Comparison of ENCODE assay signal across 35 mouse cellular contexts in genomic region chr6:99556950-99557349, GRCm38 (mm10).
"Had no signal": no experiment of that assay in that cellular context is flagged by ENCODE, and none has a peak within 500 bp of the region (broad histone marks: within the 10 kb centered on the region; RNA-seq: fewer than 3 reads in every experiment).

No protein-coding gene starts in this region.

- H3K27ac ChIP-seq: heart, embryonic 10.5 days; heart, embryonic 13.5 days; heart, embryonic 15.5 days; hindbrain, embryonic 10.5 days; hindbrain, embryonic 12.5 days; hindbrain, embryonic 13.5 days; hindbrain, embryonic 14.5 days; hindbrain, embryonic 15.5 days; hindbrain, postnatal 0 days; intestine, embryonic 15.5 days; kidney, embryonic 15.5 days; kidney, postnatal 0 days; layer of hippocampus, adult 2 months had no signal

- H3K9me3 ChIP-seq: heart, embryonic 10.5 days; heart, embryonic 13.5 days; heart, embryonic 15.5 days; hindbrain, embryonic 10.5 days; hindbrain, embryonic 12.5 days; hindbrain, embryonic 13.5 days; hindbrain, embryonic 15.5 days; intestine, embryonic 15.5 days; kidney, embryonic 15.5 days had no signal

- H3K27me3 ChIP-seq: heart, embryonic 12.5 days; heart, embryonic 13.5 days; heart, embryonic 15.5 days; hindbrain, embryonic 12.5 days; hindbrain, embryonic 13.5 days; hindbrain, embryonic 15.5 days; intestine, embryonic 15.5 days; kidney, embryonic 15.5 days had no signal

- H3K4me3 ChIP-seq: heart, embryonic 10.5 days; heart, embryonic 12.5 days; heart, embryonic 13.5 days; heart, embryonic 15.5 days; hindbrain, embryonic 10.5 days; hindbrain, embryonic 12.5 days; hindbrain, embryonic 13.5 days; hindbrain, embryonic 15.5 days; intestine, embryonic 15.5 days; kidney, embryonic 15.5 days; layer of hippocampus, adult 2 months had no signal

- H3K4me2 ChIP-seq: heart, embryonic 11.5 days; heart, embryonic 12.5 days; heart, embryonic 13.5 days; heart, embryonic 15.5 days; hindbrain, embryonic 12.5 days; hindbrain, embryonic 13.5 days; hindbrain, embryonic 14.5 days; hindbrain, embryonic 15.5 days; intestine, embryonic 15.5 days; kidney, embryonic 15.5 days had no signal

- DNase-seq: heart, postnatal 10 days; heart, postnatal 14 days; heart, postnatal 36 days; heart, postnatal 4 days; kidney, adult 11 months; kidney, adult 18-20 months; kidney, adult 2 months; kidney, adult 8-10 months; kidney, adult 9 months; kidney, postnatal 10 days; kidney, postnatal 14 days; kidney, postnatal 25 days; kidney, postnatal 36 days; kidney, postnatal 4 days; layer of hippocampus, adult 9-11 months; layer of hippocampus, postnatal 36 days had no signal

- ATAC-seq: hindbrain, embryonic 16.5 days; hindbrain, postnatal 0 days; inflammation-experienced regulatory T-cells, adult 6 months; intestine, embryonic 15.5 days; intestine, embryonic 16.5 days; intestine, postnatal 0 days had no signal

- H3K9ac ChIP-seq: heart, embryonic 12.5 days; heart, embryonic 13.5 days; heart, embryonic 15.5 days; hindbrain, embryonic 12.5 days; hindbrain, embryonic 13.5 days; hindbrain, embryonic 14.5 days; hindbrain, embryonic 15.5 days; intestine, embryonic 15.5 days; kidney, embryonic 15.5 days had no signal

- H3K4me1 ChIP-seq: heart, embryonic 10.5 days; heart, embryonic 12.5 days; heart, embryonic 13.5 days; heart, embryonic 15.5 days; hindbrain, embryonic 10.5 days; hindbrain, embryonic 12.5 days; hindbrain, embryonic 13.5 days; hindbrain, embryonic 15.5 days; kidney, embryonic 15.5 days had no signal

- H3K36me3 ChIP-seq: heart, embryonic 10.5 days; heart, embryonic 12.5 days; heart, embryonic 13.5 days; heart, embryonic 15.5 days; hindbrain, embryonic 10.5 days; hindbrain, embryonic 12.5 days; hindbrain, embryonic 13.5 days; hindbrain, embryonic 15.5 days; intestine, embryonic 15.5 days; kidney, embryonic 15.5 days had no signal
